20 mouse cellular contexts compared by ENCODE assay signal in genomic region chr14:27101735-27102134, GRCm38 (mm10). TPM values are rescaled to one million over a fixed set of nuclear protein-coding genes. Genes with fewer than 3 reads are reported as not detected.
A peak's percentile ranks its signal among the peaks of the same experiment; 100 is the strongest.
DNase-seq lines count a peak whose midpoint lies in the region; ATAC-seq lines count a peak whose summit lies in the region.
"Had no signal": no experiment of that assay in that cellular context is flagged by ENCODE, and none has a peak within 500 bp of the region (broad histone marks: within the 10 kb centered on the region; RNA-seq: fewer than 3 reads in every experiment).

No protein-coding gene starts in this region.

- no peak overlapping the region for H3K4me2 ChIP-seq in kidney, embryonic 15.5 days
- no peak overlapping the region for H3K4me2 ChIP-seq in intestine, embryonic 15.5 days (replicated peaks)
- peak overlapping the region; percentile 44 for H3K4me2 ChIP-seq in liver, embryonic 16.5 days (ENCODE audit: low read depth, low read length)
- H3K4me2 ChIP-seq: embryonic facial prominence, embryonic 13.5 days; midbrain, embryonic 13.5 days had no signal

- peak; percentile 53 for DNase-seq in kidney, adult 11 months
- peak; percentile 34 to 71 for DNase-seq in kidney, postnatal 36 days
- no peak for DNase-seq in gastrocnemius, adult 8-10 months (ENCODE audit: low spot score in 2 of 2)
- DNase-seq in layer of hippocampus, postnatal 36 days: no peak
- DNase-seq in frontal cortex, adult 2 months (ENCODE audit: extremely low spot score in 1 of 2, low spot score in 1 of 2): no peak
- DNase-seq: adrenal gland, postnatal 10 days; cerebellum, adult 11-12 months; forebrain, postnatal 0 days; gastrocnemius, postnatal 10 days; heart, adult 2 months; left cerebral cortex, postnatal 4 days; right cerebral cortex, postnatal 4 days; thymus, adult 18-20 months had no signal

- peaks cover 53% of the 10 kb centered on the region for H3K36me3 ChIP-seq in kidney, embryonic 15.5 days
- no peaks in the 10 kb centered on the region; the same call in 1 of the 2 replicates for H3K36me3 ChIP-seq in intestine, embryonic 15.5 days
- no peaks in the 10 kb centered on the region for H3K36me3 ChIP-seq in liver, embryonic 16.5 days (ENCODE audit: control insufficient read depth, insufficient read depth)

- H3K4me3 ChIP-seq in kidney, embryonic 15.5 days (replicated peaks): no peak overlapping the region
- no peak overlapping the region for H3K4me3 ChIP-seq in intestine, embryonic 15.5 days (replicated peaks)
- H3K4me3 ChIP-seq in liver, embryonic 16.5 days (ENCODE audit: low read depth, low read length): peak overlapping the region; percentile 12; the same call in 1 of the 2 replicates
- H3K4me3 ChIP-seq: embryonic facial prominence, embryonic 13.5 days; heart, adult 2 months; midbrain, embryonic 13.5 days had no signal

- no peaks in the 10 kb centered on the region for H3K9me3 ChIP-seq in kidney, embryonic 15.5 days (replicated peaks)
- H3K9me3 ChIP-seq in intestine, embryonic 15.5 days: no peaks in the 10 kb centered on the region
- H3K9me3 ChIP-seq in liver, embryonic 16.5 days (replicated peaks; ENCODE audit: control insufficient read depth, low read length): no peaks in the 10 kb centered on the region
- H3K9me3 ChIP-seq: embryonic facial prominence, embryonic 13.5 days; midbrain, embryonic 13.5 days had no signal

- WGBS in kidney, embryonic 15.5 days: 58% methylated on average over 7 of the region's 7 CpGs
- 44% methylated on average over 7 of the region's 7 CpGs for WGBS in intestine, embryonic 15.5 days
- 44% methylated on average over 7 of the region's 7 CpGs for WGBS in liver, embryonic 16.5 days (ENCODE audit: insufficient replicate concordance)

- no peak overlapping the region for H3K27ac ChIP-seq in kidney, embryonic 15.5 days
- H3K27ac ChIP-seq in intestine, embryonic 15.5 days: no peak overlapping the region
- H3K27ac ChIP-seq in liver, embryonic 16.5 days (ENCODE audit: low read length): peak overlapping the region; percentile 62
- H3K27ac ChIP-seq: embryonic facial prominence, embryonic 13.5 days; heart, adult 2 months; kidney, postnatal 0 days; midbrain, embryonic 13.5 days had no signal

- H3K4me1 ChIP-seq in kidney, embryonic 15.5 days: no peaks in the 10 kb centered on the region
- H3K4me1 ChIP-seq in intestine, embryonic 15.5 days (replicated peaks): peaks cover 6% of the 10 kb centered on the region; the same call in 1 of the 2 replicates
- no peaks in the 10 kb centered on the region; the same call in 1 of the 2 replicates for H3K4me1 ChIP-seq in liver, embryonic 16.5 days (ENCODE audit: control insufficient read depth, low read depth, low read length)

- no peaks in the 10 kb centered on the region for H3K27me3 ChIP-seq in kidney, embryonic 15.5 days
- H3K27me3 ChIP-seq in intestine, embryonic 15.5 days (replicated peaks): no peaks in the 10 kb centered on the region
- H3K27me3 ChIP-seq in liver, embryonic 16.5 days (ENCODE audit: control insufficient read depth, insufficient read depth, low read depth, low read length): no peaks in the 10 kb centered on the region
- H3K27me3 ChIP-seq: embryonic facial prominence, embryonic 13.5 days; midbrain, embryonic 13.5 days had no signal

- no peak overlapping the region for H3K9ac ChIP-seq in kidney, embryonic 15.5 days
- no peak overlapping the region for H3K9ac ChIP-seq in intestine, embryonic 15.5 days
- H3K9ac ChIP-seq in liver, embryonic 16.5 days (ENCODE audit: low read depth, low read length): no peak overlapping the region
- H3K9ac ChIP-seq: embryonic facial prominence, embryonic 13.5 days; forebrain, postnatal 0 days; midbrain, embryonic 13.5 days had no signal

- ATAC-seq in kidney, embryonic 15.5 days (replicated peaks; ENCODE audit: low FRiP score): no peak
- 0 out of 2 replicates have a peak, but pooled peaks have one; percentile 21 for ATAC-seq in intestine, embryonic 15.5 days
- ATAC-seq in liver, embryonic 16.5 days (ENCODE audit: low read depth): peak; percentile 89
- ATAC-seq: forebrain, postnatal 0 days; lung, postnatal 0 days; midbrain, embryonic 13.5 days had no signal

RNA-seq across cellular contexts. Expression of gene Arhgef3, which starts 13.0 kb away (rescaled TPM):
- polyA plus RNA-seq in kidney, embryonic 15.5 days (2015; fragmentation: Nextera tagmentation; extraction: Ambion mirVana): 15.3 and 17.2 TPM in 2 replicates
- 12.7 and 13.9 TPM in 2 replicates for polyA plus RNA-seq in intestine, embryonic 15.5 days (2015; fragmentation: Nextera tagmentation; extraction: Ambion mirVana)
- polyA plus RNA-seq in liver, embryonic 16.5 days (2015; fragmentation: Nextera tagmentation; extraction: Ambion mirVana): 10.3 and 12.5 TPM in 2 replicates
- total RNA-seq in gastrocnemius, adult 8-10 months (2022): 10 to 100 TPM in 3 of 4 experiments, 1 to 10 TPM in 1; 9.4 to 30.0 (median 18.7) TPM
- total RNA-seq in layer of hippocampus, postnatal 36 days (2021): 10 to 100 TPM; 76.8 to 85.8 TPM
- 38.6 and 40.2 TPM in 2 replicates for polyA plus RNA-seq in frontal cortex, adult 2 months (2012; rRNA removed)

Comparison
In these comparisons a context has a peak if more than half of its experiments do, and no peak if none do; other contexts are left out.
1. DNase-seq: peak in kidney, adult 11 months (single experiment) and kidney, postnatal 36 days (2 of 2); none in gastrocnemius, adult 8-10 months (0 of 2), layer of hippocampus, postnatal 36 days (0 of 2) and frontal cortex, adult 2 months (0 of 2).